Mouse (Mus musculus): Measurements from ENCODE around the gene Praf2. TPM values are rescaled to one million over a fixed set of nuclear protein-coding genes. Genes with fewer than 3 reads are reported as not detected.

The Praf2 gene
- total RNA-seq, 2 experiments from 2014 or later: 102 to 110 TPM

DNA sequence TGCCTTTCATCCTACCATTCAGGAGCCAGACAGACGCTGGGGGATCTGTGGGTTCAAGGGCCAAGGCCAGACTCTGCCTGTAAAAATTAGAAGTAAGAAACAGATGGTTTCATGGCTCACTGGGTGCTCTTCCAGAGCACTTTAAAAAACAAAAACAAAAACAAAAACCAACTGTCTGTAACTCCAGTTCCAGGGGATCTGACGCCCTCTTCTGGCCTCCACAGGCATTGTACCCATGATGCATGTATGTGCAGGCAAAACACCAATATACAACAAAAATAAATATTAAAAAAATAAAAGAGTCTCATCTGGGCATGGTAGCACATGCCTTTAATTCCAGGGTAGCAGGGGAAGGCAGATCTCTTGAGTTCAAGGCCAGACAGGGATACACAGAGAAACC is 44.5 kb downstream of the Praf2 start:
- DNase-seq (ENCODE audit: low spot score in 2 of 2): no peak
- intact Hi-C loops (cut with DNase I): no loop called here

DNA sequence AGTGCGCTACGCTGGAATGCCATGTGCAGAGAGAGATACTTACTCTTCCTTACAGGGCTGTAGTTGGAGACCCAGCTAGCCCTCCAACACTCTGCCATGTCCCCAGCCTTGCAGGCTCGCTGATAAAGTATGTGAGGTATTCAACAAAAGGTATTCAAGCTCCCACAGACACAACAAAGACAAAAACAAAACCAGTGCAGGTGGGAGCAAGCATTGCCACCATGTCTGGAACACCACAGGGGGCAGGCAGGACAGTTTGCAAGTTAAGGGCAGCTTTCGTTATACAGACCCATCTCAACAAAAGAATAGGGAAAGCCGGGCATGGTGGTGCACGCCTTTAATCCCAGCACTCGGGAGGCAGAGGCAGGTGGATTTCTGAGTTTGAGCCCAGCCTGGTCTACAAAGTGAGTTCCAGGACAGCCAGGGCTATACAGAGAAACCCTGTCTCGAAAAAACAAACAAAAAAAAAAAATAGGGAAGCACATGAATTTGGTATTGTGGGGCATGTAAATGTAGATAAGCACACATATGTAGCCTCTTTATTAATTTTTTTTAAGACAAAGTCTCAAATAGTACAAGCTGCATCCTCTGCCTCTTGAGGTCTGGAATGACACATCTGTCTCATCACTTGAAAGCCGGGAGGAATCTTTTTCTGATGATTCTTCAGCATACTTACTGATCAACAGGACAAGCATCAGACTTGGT is 47.4 kb downstream of the Praf2 start:
- DNase-seq (ENCODE audit: low spot score in 2 of 2): no peak
- intact Hi-C loops (cut with DNase I): loop anchor here (5.0 kb wide), 1 partner anchor 38 kb away; no protein-coding TSS in a partner anchor

DNA sequence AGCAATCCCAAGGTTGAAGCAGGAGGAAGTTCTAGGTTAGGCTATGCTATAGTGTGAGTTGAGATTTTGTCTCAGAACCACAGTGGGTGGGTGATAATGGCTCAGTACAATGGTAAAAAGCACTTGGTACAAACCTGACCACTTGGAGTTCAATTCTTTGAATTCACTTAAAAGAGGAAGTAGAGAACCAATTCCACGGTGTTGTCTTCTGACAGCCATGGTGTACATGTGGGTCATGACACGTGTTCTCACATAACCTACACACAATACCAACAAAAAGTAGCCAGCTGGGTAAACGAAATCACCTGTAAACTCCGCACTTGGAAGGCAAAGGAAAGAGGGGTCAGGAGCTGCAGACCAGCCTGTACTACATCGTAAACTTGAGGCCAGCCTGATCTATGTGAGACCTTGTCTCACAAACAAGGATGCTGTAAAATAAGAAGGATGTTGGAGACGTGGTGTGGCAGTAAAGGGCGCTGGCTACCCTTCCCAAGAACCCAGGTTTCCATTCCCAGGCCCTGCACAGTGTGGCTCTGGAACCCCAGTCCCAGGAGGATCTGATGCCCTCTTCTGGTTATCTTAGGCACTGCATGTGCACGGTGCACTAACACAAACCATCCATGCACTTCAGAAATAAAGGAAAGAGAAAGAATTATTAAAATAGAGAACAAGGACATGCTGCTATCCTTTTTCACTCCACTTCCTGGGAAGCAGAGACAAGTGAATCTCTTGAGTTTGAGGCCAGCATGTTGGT is 48.3 kb downstream of the Praf2 start:
- intact Hi-C loops (cut with DNase I): loop anchor here (5.0 kb wide), 1 partner anchor 39 kb away; no protein-coding TSS in a partner anchor
- DNase-seq (ENCODE audit: low spot score in 2 of 2): peak; percentile 48 to 64

DNA sequence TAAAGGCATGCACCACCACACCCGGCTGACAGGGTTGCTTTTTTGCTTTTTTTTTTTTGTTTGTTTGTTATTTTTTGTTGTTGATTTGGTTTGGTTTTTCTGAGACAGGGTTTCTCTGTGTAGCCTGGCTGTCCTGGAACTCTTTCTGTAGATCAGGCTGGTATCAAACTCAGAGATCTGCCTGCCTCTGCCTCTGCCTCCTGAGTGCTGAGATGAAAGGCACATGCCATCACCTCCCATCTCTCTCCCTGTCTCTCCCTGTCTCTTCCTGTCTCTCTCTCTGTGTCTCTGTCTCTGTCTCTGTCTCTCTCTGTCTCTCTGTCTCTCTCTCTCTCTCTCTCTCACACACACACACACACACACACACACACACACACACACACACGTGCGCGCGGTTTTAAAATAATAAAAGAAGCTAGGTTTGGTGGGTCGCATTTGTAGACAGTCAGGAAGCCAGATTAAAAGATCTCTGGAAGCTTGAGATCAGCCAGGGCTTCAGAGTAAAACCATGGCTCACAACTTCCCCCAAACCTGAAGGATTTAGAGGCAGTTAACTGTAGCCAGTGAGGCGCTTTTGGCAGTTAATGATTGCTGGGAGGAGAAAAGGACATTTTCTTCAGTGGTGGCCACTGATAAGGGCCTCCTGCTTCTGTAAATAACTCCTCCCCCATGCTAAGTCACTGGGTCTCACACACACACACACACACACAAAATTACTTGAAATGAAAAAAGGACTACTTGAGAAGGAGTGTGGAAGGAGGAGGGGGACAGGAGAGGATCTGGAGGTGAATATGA is 50.4 kb downstream of the Praf2 start:
- no peak for DNase-seq (ENCODE audit: low spot score in 2 of 2)
- intact Hi-C loops (cut with DNase I): loop anchor here (5.0 kb wide), 1 partner anchor 41 kb away; no protein-coding TSS in a partner anchor

DNA sequence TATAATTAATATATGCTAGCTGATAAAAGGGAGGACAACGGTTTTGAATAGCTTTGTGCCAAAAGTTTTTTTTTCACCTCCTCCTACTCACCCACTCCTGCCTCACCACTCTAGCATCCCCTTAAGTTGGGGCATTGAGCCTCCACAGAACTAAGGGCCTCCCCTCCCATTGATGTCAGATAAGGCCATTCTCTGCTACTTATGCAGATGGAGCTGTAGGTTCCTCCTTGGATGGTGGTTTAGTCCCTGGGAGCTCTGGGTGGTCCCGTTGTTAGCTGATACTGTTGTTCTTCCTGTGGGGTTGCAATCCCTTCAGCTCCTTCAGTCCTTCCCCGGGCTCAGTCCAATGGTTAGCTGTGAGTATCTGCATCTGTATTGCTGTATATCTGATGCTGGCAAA is 51.1 kb downstream of the Praf2 start:
- DNase-seq (ENCODE audit: low spot score in 2 of 2): no peak
- intact Hi-C loops (cut with DNase I): loop anchor here (5.0 kb wide), 1 partner anchor 42 kb away; no protein-coding TSS in a partner anchor

Other genes starting within 250 kb of the Praf2 start
- not detected for gene Foxp3, start 154.8 kb upstream of the Praf2 start, total RNA-seq (2021)
- gene Ppp1r3f, start 154.2 kb upstream of the Praf2 start, total RNA-seq (2021): 10 to 100 TPM; 16.4 to 16.7 TPM
- gene Ccdc22, start 122.9 kb upstream of the Praf2 start, total RNA-seq (2021): 10 to 100 TPM; 26.2 to 26.3 TPM
- under 1 TPM in 1 of 2 experiments, not detected in 1; 0.19 TPM for gene Cacna1f, start 121.4 kb upstream of the Praf2 start, total RNA-seq (2021)
- gene Syp, start 90.0 kb upstream of the Praf2 start, total RNA-seq (2021): 1,000 to 10,000 TPM; 2,344 to 2,346 TPM
- gene Prickle3, start 71.2 kb upstream of the Praf2 start, total RNA-seq (2021): 1 to 10 TPM; 1.3 to 1.8 TPM
- 10 to 100 TPM in 1 of 2 experiments, 1 to 10 TPM in 1; 9.1 to 12.4 TPM for gene Plp2, start 57.0 kb upstream of the Praf2 start, total RNA-seq (2021)
- gene Magix, start 47.2 kb upstream of the Praf2 start, total RNA-seq (2021): under 1 TPM; 0.11 to 0.15 TPM
- 10 to 100 TPM; 33.7 to 34.6 TPM for gene Gpkow, start 31.3 kb upstream of the Praf2 start, total RNA-seq (2021)
- 10 to 100 TPM; 44.9 to 53.6 TPM for gene Wdr45, start 14.1 kb upstream of the Praf2 start, total RNA-seq (2021)
- gene Gm45208, start 6.2 kb upstream of the Praf2 start, total RNA-seq (2021): not detected
- 10 to 100 TPM; 23.1 to 23.8 TPM for gene Ccdc120, start 22.5 kb downstream of the Praf2 start, total RNA-seq (2021)
- 10 to 100 TPM; 35.9 to 37.3 TPM for gene Tfe3, start 34.1 kb downstream of the Praf2 start, total RNA-seq (2021)
- gene Gripap1, start 61.3 kb downstream of the Praf2 start, total RNA-seq (2021): 10 to 100 TPM; 83.3 to 92.9 TPM
- gene Kcnd1, start 93.8 kb downstream of the Praf2 start, total RNA-seq (2021): 1 to 10 TPM; 9.7 TPM
- 10 to 100 TPM; 61.1 to 68.2 TPM for gene Otud5, start 112.9 kb downstream of the Praf2 start, total RNA-seq (2021)
- gene Pim2, start 149.8 kb downstream of the Praf2 start, total RNA-seq (2021): 10 to 100 TPM; 53.9 to 56.1 TPM
- gene Slc35a2, start 155.6 kb downstream of the Praf2 start, total RNA-seq (2021): 10 to 100 TPM; 46.3 to 56.3 TPM
- 10 to 100 TPM; 79.9 to 80.4 TPM for gene Pqbp1, start 170.8 kb downstream of the Praf2 start, total RNA-seq (2021)
- gene Timm17b, start 170.9 kb downstream of the Praf2 start, total RNA-seq (2021): 10 to 100 TPM; 25.8 to 28.6 TPM
- not detected for gene Gm10491, start 179.4 kb downstream of the Praf2 start, total RNA-seq (2021)
- gene Gm10490, start 181.1 kb downstream of the Praf2 start, total RNA-seq (2021): not detected
- gene Pcsk1n, start 191.4 kb downstream of the Praf2 start, total RNA-seq (2021): 100 to 1,000 TPM; 329 to 351 TPM
- not detected for gene Eras, start 200.2 kb downstream of the Praf2 start, total RNA-seq (2021)
- 10 to 100 TPM; 53.4 to 60.1 TPM for gene Hdac6, start 219.4 kb downstream of the Praf2 start, total RNA-seq (2021)
- gene Gata1, start 249.6 kb downstream of the Praf2 start, total RNA-seq (2021): not detected